Mouse (Mus musculus): ENCODE data around the gene Bora. TPM values are rescaled to one million over a fixed set of nuclear protein-coding genes. Genes with fewer than 3 reads are reported as not detected.
"Not testable (repeated sequence)": the region's sequence is repeated elsewhere in the genome, so short reads cannot be mapped to it uniquely, and the experiment has no call there.

Gene Bora
- polyA plus RNA-seq (2016; fragmentation: Nextera tagmentation; extraction: Ambion mirVana) = 50.3 and 52.1 TPM in 2 replicates

DNA sequence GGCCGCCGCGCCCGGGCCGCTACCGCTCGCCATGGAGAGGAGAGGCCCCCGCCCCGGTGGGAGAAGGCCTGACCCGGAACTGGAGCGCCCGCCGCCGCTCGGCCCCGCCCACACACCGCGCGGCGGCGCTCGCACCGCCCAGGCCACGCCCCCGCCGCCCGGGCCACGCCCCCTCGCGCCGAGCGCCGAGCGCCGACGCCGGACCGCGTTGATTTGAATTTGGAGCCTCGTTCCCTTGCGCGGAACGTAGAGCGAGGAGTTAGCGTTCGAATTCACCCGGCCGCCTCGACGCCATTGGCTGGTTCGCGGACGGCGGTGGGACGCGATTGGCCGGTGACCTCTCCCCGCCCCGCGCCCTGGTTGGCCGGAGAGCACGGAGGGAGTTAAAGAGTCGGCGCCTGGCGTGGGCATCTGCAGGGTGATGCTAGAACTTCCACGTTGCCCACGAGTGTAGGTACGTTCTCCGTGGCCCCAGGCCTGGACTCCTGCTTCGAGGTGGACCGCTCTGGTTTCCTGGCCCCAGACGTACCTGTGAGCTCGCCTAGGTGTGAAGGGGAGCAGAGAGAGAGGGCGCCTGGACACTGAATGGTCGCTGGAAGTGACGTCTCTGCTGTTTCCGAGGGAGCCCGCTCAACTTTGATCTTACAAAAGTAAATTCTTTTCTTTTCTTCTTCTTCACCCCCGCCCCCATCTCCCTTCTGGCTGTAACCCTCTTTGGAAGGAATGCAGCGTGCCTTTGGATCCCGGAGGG lies at the start of gene Bora, which contains the start of gene Mzt1:
Gene Bora, plus strand, starts transcription at position 192 of the 751 bp plus-strand sequence.
Gene Mzt1, minus strand, starts transcription at position 104 of the 751 bp plus-strand sequence.
- peak within 1 kb of the TSS; percentile 97 for H3K4me3 ChIP-seq
- H3K9me3 ChIP-seq (replicated peaks) = no peaks in the 10 kb centered on the region
- H3K27ac ChIP-seq = peak within 1 kb of the TSS; percentile 90
- no peaks in the 10 kb centered on the region for H3K27me3 ChIP-seq
- WGBS = under 1% methylated on average over 71 of the region's 81 CpGs
- H3K4me2 ChIP-seq (replicated peaks) = peak within 1 kb of the TSS; percentile 70
- ATAC-seq (ENCODE audit: low FRiP score) = peak; percentile 97
- peaks cover 24% of the 10 kb centered on the region for H3K4me1 ChIP-seq
- H3K9ac ChIP-seq = peak within 1 kb of the TSS; percentile 97
- H3K36me3 ChIP-seq = no peaks in the 10 kb centered on the region

DNA sequence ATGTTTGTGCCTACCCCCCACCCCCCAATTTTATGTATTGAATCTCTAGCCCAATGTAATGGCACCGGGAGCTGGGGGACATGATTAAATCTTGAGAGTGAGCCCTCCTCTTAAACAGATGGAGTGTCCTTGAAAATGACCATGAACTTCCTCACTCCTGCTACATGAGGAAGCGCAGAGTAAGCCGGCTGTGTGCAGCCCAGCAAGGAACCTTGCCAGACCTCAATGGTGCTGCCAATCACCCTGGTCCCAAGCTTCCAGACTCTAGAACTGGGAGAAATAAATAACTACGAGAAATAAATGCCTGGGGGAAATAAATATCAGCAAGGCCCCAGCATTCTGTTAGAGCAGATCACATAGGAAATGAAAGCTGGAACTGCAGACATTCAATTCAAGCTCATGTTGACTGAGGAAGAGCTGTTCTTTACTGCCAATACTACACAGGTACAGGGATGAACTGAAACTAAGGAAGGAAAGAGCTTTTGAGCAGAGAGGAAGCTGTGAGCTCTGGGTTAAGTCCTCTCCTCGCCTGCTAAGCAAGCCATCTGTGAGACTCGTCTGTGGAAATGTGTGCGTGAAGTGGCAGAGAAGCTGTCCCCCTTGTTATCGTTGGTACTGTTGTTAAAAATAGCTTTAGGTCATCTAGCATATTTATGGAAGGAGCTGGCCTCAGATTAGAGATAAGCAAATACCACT lies 35.6 kb upstream of the Bora start:
- H3K9me3 ChIP-seq (replicated peaks) = no peaks in the 10 kb centered on the region
- WGBS = 75% methylated on average over 8 of the region's 8 CpGs
- no peaks in the 10 kb centered on the region for H3K27me3 ChIP-seq
- 0 out of 2 replicates have a peak, but pooled peaks cover 2% of the 10 kb centered on the region for H3K4me1 ChIP-seq
- H3K27ac ChIP-seq = no peak overlapping the region
- no peak overlapping the region for H3K4me3 ChIP-seq
- H3K9ac ChIP-seq = no peak overlapping the region
- ATAC-seq (ENCODE audit: low FRiP score) = no peak
- H3K4me2 ChIP-seq (replicated peaks) = no peak overlapping the region
- H3K36me3 ChIP-seq = no peaks in the 10 kb centered on the region

DNA sequence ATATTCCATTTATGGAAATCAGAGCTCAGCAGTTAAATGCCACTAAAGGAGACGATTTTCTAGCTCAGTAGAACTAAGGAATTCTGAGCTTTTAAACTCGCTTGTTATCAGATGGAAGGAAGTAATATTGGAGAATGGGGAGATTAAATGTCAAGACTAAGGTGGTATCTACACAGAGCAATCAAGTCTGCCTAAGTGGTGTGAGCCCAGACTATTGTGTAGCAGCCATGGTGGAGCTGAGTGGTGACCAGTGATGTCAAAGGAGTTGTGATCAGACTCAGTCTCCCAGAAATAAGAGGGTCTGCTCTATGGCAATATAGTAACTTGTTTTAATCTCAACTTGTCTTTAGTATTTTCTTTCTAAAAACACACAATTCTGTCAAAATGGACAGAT lies 35.1 kb upstream of the Bora start:
- H3K9me3 ChIP-seq (replicated peaks) = no peaks in the 10 kb centered on the region
- no peaks in the 10 kb centered on the region for H3K27me3 ChIP-seq
- ATAC-seq (ENCODE audit: low FRiP score) = no peak
- H3K4me1 ChIP-seq = 0 out of 2 replicates have a peak, but pooled peaks cover 2% of the 10 kb centered on the region
- H3K9ac ChIP-seq = no peak overlapping the region
- H3K4me3 ChIP-seq = no peak overlapping the region
- WGBS = 64% methylated on average over 2 of the region's 2 CpGs
- H3K27ac ChIP-seq = no peak overlapping the region
- H3K36me3 ChIP-seq = no peaks in the 10 kb centered on the region
- H3K4me2 ChIP-seq (replicated peaks) = no peak overlapping the region

DNA sequence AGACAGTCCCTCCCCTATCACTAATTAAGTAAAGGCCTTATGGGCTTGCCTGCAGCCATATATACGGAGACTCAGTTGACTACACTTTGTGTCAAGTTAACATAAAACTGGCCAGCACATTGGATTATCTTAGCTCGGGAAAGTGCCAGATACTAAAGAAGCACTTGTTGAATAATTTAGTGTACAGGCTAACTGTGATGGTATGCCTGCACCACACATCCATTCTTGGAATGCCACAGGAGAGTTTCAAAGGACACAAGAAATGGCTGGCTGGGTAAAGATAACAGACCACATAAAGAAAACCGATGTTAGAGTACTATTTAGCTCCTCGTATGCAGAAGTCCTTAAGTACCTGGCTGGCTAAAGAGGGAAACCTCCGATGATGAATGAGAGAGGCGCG lies 27.3 kb upstream of the Bora start:
- Histone ChIP-seq H3K36me3 (no peaks in the 10 kb centered on the region), H3K27ac (no peak overlapping the region), H3K27me3 (no peaks in the 10 kb centered on the region), H3K9ac (no peak overlapping the region), H3K4me3 (no peak overlapping the region), H3K4me2 (replicated peaks) (no peak overlapping the region), H3K4me1 (no peaks in the 10 kb centered on the region), H3K9me3 (replicated peaks) (no peaks in the 10 kb centered on the region)
- no peak for ATAC-seq (ENCODE audit: low FRiP score)
- WGBS = 83% methylated on average over 7 of the region's 7 CpGs

DNA sequence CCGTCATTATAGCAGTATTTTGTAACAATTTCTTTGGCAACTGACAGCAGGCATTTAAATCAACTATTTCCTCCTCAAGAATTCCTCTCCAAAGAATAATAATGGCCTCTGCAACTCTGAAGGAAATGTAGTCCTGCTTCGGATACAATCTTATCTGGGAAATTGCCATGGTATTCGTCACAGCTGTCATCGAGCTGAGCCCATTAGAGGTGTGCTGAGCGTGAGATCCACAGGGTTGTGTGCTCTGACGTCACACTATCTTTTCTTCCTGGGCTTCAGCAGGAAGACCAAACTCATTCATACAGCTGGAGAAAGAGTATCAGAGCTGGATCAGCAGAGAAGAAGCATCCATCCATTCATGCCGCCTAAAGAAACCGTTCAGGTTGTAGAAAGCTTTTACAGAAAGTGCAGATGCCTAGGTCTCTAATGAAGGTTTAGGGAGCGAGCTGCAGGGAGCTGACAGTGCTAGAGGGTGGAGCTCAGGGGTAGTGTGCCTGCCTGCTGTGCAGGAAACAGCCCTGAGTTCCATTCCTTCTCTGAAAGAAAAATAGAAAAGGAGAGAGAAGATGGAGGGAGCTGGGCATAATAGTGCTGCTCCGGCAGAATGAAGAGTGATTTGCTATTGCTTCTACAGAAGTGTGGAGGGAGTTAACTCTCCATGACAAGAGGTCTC lies 26.8 kb upstream of the Bora start:
- Histone ChIP-seq H3K9ac (no peak overlapping the region), H3K27me3 (no peaks in the 10 kb centered on the region), H3K4me1 (no peaks in the 10 kb centered on the region), H3K9me3 (replicated peaks) (no peaks in the 10 kb centered on the region), H3K4me2 (replicated peaks) (no peak overlapping the region), H3K4me3 (no peak overlapping the region), H3K36me3 (no peaks in the 10 kb centered on the region), H3K27ac (no peak overlapping the region)
- ATAC-seq (ENCODE audit: low FRiP score) = no peak
- 59% methylated on average over 10 of the region's 10 CpGs for WGBS

DNA sequence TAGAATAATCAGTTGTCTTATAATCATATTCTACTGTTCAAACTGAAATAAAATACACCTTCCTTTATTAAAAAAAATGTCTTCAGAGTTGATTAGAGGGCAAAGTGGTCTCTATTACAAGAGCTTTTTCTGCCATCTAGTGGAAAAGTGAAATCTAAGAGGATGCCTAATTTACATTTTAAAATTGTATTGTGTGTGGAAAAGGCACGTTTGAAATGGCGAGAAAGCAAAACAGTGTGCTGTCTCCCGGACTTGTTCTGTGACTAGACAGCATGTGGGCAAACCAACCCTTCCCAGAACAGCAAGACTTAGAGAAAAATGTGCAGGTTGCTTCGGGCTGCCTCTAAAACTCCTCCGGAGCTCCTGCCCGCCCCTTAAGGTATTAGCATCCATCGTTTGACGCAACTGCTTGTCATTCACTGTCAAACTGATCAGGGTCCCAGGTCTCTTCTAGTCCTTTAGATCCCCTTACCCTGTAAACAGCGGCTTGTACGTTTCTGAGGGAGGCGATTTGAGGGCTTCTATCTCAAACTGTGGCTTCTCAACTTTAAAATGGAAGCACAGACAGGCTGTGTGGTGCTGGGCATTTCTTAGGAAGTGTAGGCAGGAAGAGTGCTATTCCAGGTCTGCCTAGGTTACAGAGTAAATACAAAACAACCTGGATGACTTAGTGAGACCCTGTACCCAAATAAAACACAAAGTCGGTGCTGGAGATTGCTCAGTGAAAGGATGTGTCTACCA lies 23.5 kb upstream of the Bora start:
- no peaks in the 10 kb centered on the region for H3K36me3 ChIP-seq
- WGBS = 45% methylated on average over 12 of the region's 12 CpGs
- H3K27ac ChIP-seq = no peak overlapping the region
- no peaks in the 10 kb centered on the region for H3K9me3 ChIP-seq (replicated peaks)
- peak overlapping the region; percentile 20 for H3K4me3 ChIP-seq
- H3K4me1 ChIP-seq = no peaks in the 10 kb centered on the region
- ATAC-seq (ENCODE audit: low FRiP score) = 0 out of 2 replicates have a peak, but pooled peaks have one; percentile 22
- H3K27me3 ChIP-seq = no peaks in the 10 kb centered on the region
- peak overlapping the region; percentile 45 for H3K4me2 ChIP-seq (replicated peaks)
- no peak overlapping the region; the same call in 1 of the 2 replicates for H3K9ac ChIP-seq

DNA sequence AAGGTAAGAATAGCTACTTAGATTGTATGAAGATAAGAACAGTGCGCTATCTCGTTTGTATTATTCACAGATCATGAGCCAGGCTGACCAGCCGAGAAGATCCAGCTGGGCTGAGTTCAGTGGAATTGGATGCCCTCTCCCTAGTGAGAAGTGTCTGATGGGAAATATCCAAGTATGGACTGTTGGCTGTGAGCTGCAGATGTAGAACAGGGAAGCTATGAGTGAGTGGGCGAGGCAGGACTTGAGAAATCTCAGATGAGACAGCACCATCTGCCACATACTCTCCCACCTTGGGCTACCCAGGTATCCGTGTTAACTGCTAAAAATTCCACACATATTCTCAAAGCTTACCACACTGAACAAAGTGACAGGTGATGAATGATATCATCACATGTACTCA lies 16.0 kb upstream of the Bora start:
- no peak overlapping the region for H3K9ac ChIP-seq
- 0 out of 2 replicates have a peak, but pooled peaks cover 8% of the 10 kb centered on the region for H3K4me1 ChIP-seq
- no peak overlapping the region for H3K4me2 ChIP-seq (replicated peaks)
- H3K27me3 ChIP-seq = no peaks in the 10 kb centered on the region
- H3K4me3 ChIP-seq = no peak overlapping the region
- no peaks in the 10 kb centered on the region for H3K9me3 ChIP-seq (replicated peaks)
- H3K36me3 ChIP-seq = peaks cover 12% of the 10 kb centered on the region
- 0 out of 2 replicates have a peak, but pooled peaks have one; percentile 23 for ATAC-seq (ENCODE audit: low FRiP score)
- no peak overlapping the region for H3K27ac ChIP-seq
- 75% methylated on average over 5 of the region's 5 CpGs for WGBS

DNA sequence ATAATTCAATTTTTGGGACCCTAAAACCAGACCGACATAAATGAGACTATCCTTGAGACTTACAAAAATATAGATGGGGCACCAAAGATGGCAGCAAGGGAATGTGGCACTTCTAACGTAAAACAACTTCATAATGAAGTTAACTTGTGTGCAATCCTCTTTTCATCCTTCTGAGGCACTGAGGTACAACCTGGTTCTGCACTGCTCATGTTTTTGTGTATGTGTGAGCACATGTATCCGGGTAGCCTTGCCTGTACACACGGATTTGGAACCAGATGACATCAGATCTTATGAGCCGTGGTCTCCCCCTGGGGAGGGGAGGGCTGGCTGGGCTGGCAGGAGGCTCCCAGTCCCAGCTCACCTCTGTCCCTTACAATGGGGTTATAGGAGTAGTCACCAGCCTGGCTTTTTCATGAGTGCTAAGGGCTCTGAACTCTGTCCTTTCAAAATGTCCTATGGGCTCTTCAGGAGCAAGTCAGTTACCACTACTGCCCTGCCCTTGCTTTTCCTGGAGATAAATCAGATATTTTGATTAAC lies 14.6 kb upstream of the Bora start:
- Histone ChIP-seq H3K4me2 (replicated peaks) (no peak overlapping the region), H3K4me3 (no peak overlapping the region), H3K9ac (no peak overlapping the region), H3K9me3 (replicated peaks) (no peaks in the 10 kb centered on the region), H3K27ac (no peak overlapping the region), H3K36me3 (peaks cover 19% of the 10 kb centered on the region), H3K4me1 (0 out of 2 replicates have a peak, but pooled peaks cover 8% of the 10 kb centered on the region), H3K27me3 (no peaks in the 10 kb centered on the region)
- ATAC-seq (ENCODE audit: low FRiP score) = 0 out of 2 replicates have a peak, but pooled peaks have one; percentile 32
- 87% methylated on average over 5 of the region's 5 CpGs for WGBS

DNA sequence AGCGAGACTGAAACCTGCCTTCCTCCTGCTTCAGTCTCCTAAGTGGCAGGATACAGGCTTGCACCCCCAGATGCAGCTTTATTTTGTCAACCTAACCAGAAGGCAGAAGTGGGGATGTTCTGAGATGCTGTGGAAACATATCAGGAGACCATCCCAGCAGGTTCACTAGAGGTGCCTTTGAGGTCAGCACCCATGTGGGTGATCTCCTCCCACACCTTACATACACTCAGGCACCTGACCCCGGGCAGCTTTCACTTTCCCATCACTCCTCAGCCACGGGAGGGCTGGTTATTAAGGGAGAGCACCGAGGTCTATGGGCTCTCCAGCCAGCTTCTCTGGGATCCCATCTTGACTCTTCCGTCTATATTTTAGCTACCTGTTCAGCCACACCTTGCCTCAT lies 13.4 kb upstream of the Bora start:
- Histone ChIP-seq H3K9me3 (replicated peaks) (no peaks in the 10 kb centered on the region), H3K27ac (no peak overlapping the region), H3K36me3 (peaks cover 19% of the 10 kb centered on the region), H3K4me1 (0 out of 2 replicates have a peak, but pooled peaks cover 8% of the 10 kb centered on the region), H3K9ac (no peak overlapping the region), H3K27me3 (no peaks in the 10 kb centered on the region), H3K4me2 (replicated peaks) (no peak overlapping the region), H3K4me3 (no peak overlapping the region)
- WGBS = 85% methylated on average over 5 of the region's 5 CpGs
- ATAC-seq (ENCODE audit: low FRiP score) = no peak

DNA sequence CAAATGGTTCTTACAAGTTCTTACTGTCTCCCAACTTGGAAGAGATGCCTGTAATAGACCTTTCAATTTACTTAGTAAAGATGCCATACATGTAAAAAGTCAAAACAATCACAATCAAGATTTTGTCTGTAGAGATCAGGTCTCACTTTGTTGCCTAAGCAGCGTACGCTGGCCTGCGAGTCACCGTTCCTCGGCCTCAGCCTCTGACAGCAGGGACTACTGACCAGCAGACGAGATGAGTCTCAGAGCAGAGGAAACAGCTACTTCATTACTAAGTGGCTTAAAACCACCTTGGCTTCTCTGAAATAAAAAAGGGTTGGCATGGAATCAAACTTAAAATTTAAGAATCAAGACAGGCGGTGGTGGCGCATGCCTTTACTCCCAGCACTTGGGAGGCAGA lies 11.2 kb upstream of the Bora start:
- not testable (repeated sequence) for H3K27ac ChIP-seq; H3K4me3 ChIP-seq; H3K4me2 ChIP-seq (replicated peaks); H3K9ac ChIP-seq; H3K4me1 ChIP-seq; H3K9me3 ChIP-seq (replicated peaks); ATAC-seq (ENCODE audit: low FRiP score); H3K27me3 ChIP-seq
- WGBS = 93% methylated on average over 8 of the region's 8 CpGs
- peaks cover 23% of the 10 kb centered on the region for H3K36me3 ChIP-seq

DNA sequence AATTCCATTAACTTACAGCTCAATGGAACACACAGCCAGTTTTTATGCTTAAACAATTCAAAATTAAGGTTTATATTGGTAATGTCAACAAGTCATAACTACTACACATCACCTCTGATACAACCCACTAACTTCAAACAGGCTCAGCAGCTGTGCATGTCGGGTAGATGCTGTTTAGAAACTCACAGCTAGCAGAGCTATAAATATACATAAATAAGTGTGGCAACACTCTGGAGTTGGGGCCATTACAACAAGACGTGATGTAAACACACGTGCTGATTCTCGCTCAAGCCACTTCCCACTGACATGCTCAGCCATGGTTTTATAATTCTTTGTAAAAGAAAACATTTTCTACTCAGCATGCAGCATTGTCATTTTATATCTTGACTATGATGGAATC lies 10.0 kb upstream of the Bora start:
- Histone ChIP-seq H3K9me3 (replicated peaks) (no peaks in the 10 kb centered on the region), H3K27me3 (no peaks in the 10 kb centered on the region), H3K4me1 (0 out of 2 replicates have a peak, but pooled peaks cover under 1% of the 10 kb centered on the region), H3K27ac (no peak overlapping the region), H3K9ac (no peak overlapping the region), H3K4me2 (replicated peaks) (no peak overlapping the region), H3K4me3 (no peak overlapping the region), H3K36me3 (peaks cover 23% of the 10 kb centered on the region)
- WGBS = 83% methylated on average over 4 of the region's 4 CpGs
- ATAC-seq (ENCODE audit: low FRiP score) = no peak

All from hindbrain, embryonic 12.5 days (tissue).